Mouse (Mus musculus): Measurements from ENCODE around the gene Pgc. TPM values are rescaled to one million over a fixed set of nuclear protein-coding genes. Genes with fewer than 3 reads are reported as not detected.

The Pgc gene
- total and polyA plus RNA-seq, 2 experiments: 0.26 TPM; not detected in 1

DNA sequence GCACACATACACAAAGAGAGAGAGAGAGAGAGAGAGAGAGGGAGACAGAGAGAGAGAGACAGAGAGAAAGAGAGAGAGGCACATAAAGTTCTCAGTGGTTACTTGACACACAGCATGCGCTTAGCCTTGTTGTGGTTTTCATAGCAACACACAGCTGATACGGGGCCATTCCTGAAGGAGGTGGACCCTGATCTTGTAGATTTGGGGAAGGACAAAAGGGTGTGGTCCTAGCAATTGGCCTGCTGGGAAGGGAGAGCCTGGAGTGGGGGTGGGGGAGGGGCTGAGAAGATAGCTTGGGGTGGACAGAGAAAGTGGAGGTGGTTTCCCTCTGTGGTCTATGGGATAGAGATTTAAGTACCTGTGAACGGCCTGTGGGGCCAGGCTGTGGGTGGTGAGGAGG lies 16.6 kb upstream of the Pgc start:
- Histone ChIP-seq H3K9ac (ENCODE audit: low read depth, low read length) (no peak overlapping the region), H3K4me1 (ENCODE audit: control insufficient read depth, insufficient read depth, low read length) (no peaks in the 10 kb centered on the region), H3K4me3 (ENCODE audit: insufficient read depth, low read depth, low read length) (no peak overlapping the region), H3K27ac (replicated peaks; ENCODE audit: insufficient read depth, low read depth, low read length) (no peak overlapping the region), H3K79me2 (ENCODE audit: control insufficient read depth, insufficient read depth, low read length) (no peaks in the 10 kb centered on the region), H3K36me3 (ENCODE audit: control insufficient read depth, insufficient read depth, low read length) (no peaks in the 10 kb centered on the region), H3K27me3 (ENCODE audit: control insufficient read depth, insufficient read depth, low read length) (no peaks in the 10 kb centered on the region)
- no peak for DNase-seq (ENCODE audit: extremely low read depth, low read depth, low spot score)
- TF ChIP-seq POLR2A (IDR thresholded peaks at IDR 0.05; ENCODE audit: extremely low read depth, insufficient read depth, low read length) (no peak), CTCF (IDR thresholded peaks at IDR 0.05; ENCODE audit: low read depth, low read length) (no peak)
- 90% methylated on average over 3 of the region's 3 CpGs for WGBS

DNA sequence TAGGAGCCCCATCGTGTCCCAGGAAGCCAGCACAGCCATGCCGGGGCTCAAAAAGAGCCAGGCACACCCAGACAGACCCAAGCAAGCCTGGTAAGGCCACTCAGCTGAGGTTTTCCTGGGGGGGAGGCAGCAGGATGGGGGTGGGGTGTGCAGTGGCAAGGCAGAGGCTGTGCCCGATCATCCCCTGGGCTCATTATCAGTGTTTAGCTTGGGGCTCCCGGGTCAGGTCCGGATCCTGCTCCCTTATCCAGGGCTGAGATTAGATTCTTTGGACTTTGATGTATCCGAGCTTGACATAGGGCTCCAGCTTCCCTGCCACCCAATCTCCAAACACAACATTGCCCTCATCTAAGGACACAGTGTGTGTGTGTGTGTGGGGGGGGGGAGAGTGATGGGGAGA lies 14.8 kb upstream of the Pgc start:
- H3K4me1 ChIP-seq (ENCODE audit: control insufficient read depth, insufficient read depth, low read length): no peaks in the 10 kb centered on the region
- no peaks in the 10 kb centered on the region for H3K36me3 ChIP-seq (ENCODE audit: control insufficient read depth, insufficient read depth, low read length)
- H3K9ac ChIP-seq (ENCODE audit: low read depth, low read length): no peak overlapping the region
- no peak for DNase-seq (ENCODE audit: extremely low read depth, low read depth, low spot score)
- no peak for TF ChIP-seq POLR2A (IDR thresholded peaks at IDR 0.05; ENCODE audit: extremely low read depth, insufficient read depth, low read length)
- TF ChIP-seq CTCF (IDR thresholded peaks at IDR 0.05; ENCODE audit: low read depth, low read length): no peak
- no peaks in the 10 kb centered on the region for H3K79me2 ChIP-seq (ENCODE audit: control insufficient read depth, insufficient read depth, low read length)
- WGBS: 28% methylated on average over 6 of the region's 6 CpGs
- H3K27me3 ChIP-seq (ENCODE audit: control insufficient read depth, insufficient read depth, low read length): no peaks in the 10 kb centered on the region
- no peak overlapping the region for H3K27ac ChIP-seq (replicated peaks; ENCODE audit: insufficient read depth, low read depth, low read length)
- no peak overlapping the region for H3K4me3 ChIP-seq (ENCODE audit: insufficient read depth, low read depth, low read length)

DNA sequence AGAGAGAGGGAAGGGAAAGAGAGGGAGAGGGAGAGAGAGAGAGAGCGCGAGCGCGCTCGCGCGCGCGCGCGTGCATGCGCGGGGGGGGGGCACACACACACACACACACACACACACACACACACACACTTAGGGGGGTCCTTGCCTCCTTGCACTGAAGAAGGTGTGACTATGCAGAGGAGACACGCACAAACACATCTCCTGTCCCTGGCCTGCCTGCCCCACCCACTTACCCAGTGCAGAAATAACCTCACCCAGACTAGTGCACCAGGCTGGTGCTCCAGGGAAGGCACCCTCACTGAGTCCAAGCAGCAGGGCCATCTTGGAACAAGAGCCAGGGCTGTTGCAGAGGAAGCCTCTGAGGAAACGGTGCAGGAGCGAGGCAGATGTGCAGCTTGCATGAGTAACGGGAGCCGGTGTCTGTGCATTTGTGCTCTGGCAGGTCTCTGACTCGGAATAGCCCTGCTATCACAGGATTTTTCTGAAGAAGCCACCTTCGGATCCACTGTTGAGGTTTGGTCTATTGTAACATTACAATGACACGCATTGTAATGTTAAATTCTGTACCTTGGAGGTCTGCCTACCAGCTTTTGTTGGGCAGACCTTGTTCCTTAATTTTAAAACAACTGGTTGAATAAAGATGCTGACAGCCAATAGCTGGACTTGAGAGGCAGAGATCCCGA lies 13.6 kb upstream of the Pgc start:
- no peaks in the 10 kb centered on the region for H3K4me1 ChIP-seq (ENCODE audit: control insufficient read depth, insufficient read depth, low read length)
- no peak for DNase-seq (ENCODE audit: extremely low read depth, low read depth, low spot score)
- no peak overlapping the region for H3K4me3 ChIP-seq (ENCODE audit: insufficient read depth, low read depth, low read length)
- TF ChIP-seq POLR2A (IDR thresholded peaks at IDR 0.05; ENCODE audit: extremely low read depth, insufficient read depth, low read length) (no peak), CTCF (IDR thresholded peaks at IDR 0.05; ENCODE audit: low read depth, low read length) (no peak)
- WGBS: 75% methylated on average over 22 of the region's 22 CpGs
- no peaks in the 10 kb centered on the region for H3K36me3 ChIP-seq (ENCODE audit: control insufficient read depth, insufficient read depth, low read length)
- no peak overlapping the region for H3K9ac ChIP-seq (ENCODE audit: low read depth, low read length)
- H3K27ac ChIP-seq (replicated peaks; ENCODE audit: insufficient read depth, low read depth, low read length): no peak overlapping the region
- H3K27me3 ChIP-seq (ENCODE audit: control insufficient read depth, insufficient read depth, low read length): no peaks in the 10 kb centered on the region
- H3K79me2 ChIP-seq (ENCODE audit: control insufficient read depth, insufficient read depth, low read length): no peaks in the 10 kb centered on the region

DNA sequence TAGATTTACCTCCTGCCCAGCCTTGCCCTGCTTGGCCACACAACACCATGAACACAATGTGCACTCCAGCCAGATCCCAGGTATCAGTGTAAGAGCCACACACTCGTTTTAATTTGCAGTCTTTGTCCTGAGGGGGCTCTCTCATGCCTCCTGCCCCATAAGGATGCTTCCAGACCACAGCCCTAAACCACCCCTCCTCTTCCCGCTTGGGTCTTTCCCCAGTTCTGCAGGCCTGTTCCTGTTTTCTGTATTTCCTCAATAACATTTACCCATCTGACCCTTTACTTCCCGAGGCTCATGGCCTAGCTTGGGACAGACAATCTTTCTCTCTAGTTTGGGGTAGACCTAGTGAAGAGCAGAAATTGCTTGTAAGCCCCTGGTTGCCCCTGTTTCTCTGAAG lies 11.6 kb upstream of the Pgc start:
- Histone ChIP-seq H3K36me3 (ENCODE audit: control insufficient read depth, insufficient read depth, low read length) (no peaks in the 10 kb centered on the region), H3K9ac (ENCODE audit: low read depth, low read length) (no peak overlapping the region), H3K4me1 (ENCODE audit: control insufficient read depth, insufficient read depth, low read length) (no peaks in the 10 kb centered on the region), H3K4me3 (ENCODE audit: insufficient read depth, low read depth, low read length) (no peak overlapping the region), H3K27ac (replicated peaks; ENCODE audit: insufficient read depth, low read depth, low read length) (no peak overlapping the region), H3K79me2 (ENCODE audit: control insufficient read depth, insufficient read depth, low read length) (no peaks in the 10 kb centered on the region), H3K27me3 (ENCODE audit: control insufficient read depth, insufficient read depth, low read length) (no peaks in the 10 kb centered on the region)
- no peak for DNase-seq (ENCODE audit: extremely low read depth, low read depth, low spot score)
- no peak for TF ChIP-seq CTCF (IDR thresholded peaks at IDR 0.05; ENCODE audit: low read depth, low read length)
- TF ChIP-seq POLR2A (IDR thresholded peaks at IDR 0.05; ENCODE audit: extremely low read depth, insufficient read depth, low read length): no peak
- WGBS: 63% methylated on average over 3 of the region's 3 CpGs

DNA sequence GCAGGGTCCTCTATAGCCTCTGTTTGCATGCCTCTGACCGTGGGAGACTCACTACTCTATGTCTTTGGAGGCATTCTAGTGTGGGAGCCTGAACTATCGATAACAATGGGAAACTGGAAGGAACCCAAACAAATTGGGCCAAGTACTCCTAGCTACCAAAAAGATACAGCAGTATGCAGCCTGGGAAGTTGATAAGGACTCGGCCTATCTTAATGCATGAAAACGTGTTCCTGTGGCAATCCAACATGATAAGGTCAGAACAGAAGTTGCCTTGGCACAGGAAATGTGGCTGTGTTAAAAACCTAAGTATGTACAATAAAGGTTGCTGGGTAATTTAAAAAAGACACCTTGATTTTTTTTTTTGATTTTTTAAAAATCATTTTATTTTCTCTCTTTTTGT lies 5.5 kb upstream of the Pgc start:
- no peaks in the 10 kb centered on the region for H3K4me1 ChIP-seq (ENCODE audit: control insufficient read depth, insufficient read depth, low read length)
- DNase-seq (ENCODE audit: extremely low read depth, low read depth, low spot score): no peak
- no peak overlapping the region for H3K27ac ChIP-seq (replicated peaks; ENCODE audit: insufficient read depth, low read depth, low read length)
- H3K4me3 ChIP-seq (ENCODE audit: insufficient read depth, low read depth, low read length): no peak overlapping the region
- H3K27me3 ChIP-seq (ENCODE audit: control insufficient read depth, insufficient read depth, low read length): no peaks in the 10 kb centered on the region
- H3K79me2 ChIP-seq (ENCODE audit: control insufficient read depth, insufficient read depth, low read length): no peaks in the 10 kb centered on the region
- 69% methylated on average over 4 of the region's 4 CpGs for WGBS
- H3K9ac ChIP-seq (ENCODE audit: low read depth, low read length): no peak overlapping the region
- no peaks in the 10 kb centered on the region for H3K36me3 ChIP-seq (ENCODE audit: control insufficient read depth, insufficient read depth, low read length)
- TF ChIP-seq POLR2A (IDR thresholded peaks at IDR 0.05; ENCODE audit: extremely low read depth, insufficient read depth, low read length) (no peak), CTCF (IDR thresholded peaks at IDR 0.05; ENCODE audit: low read depth, low read length) (no peak)

Data from liver, adult 2 months (tissue).